Mouse (Mus musculus) hindbrain, embryonic 10.5 days (tissue): ENCODE measurements around the gene Nek7. TPM values are rescaled to one million over a fixed set of nuclear protein-coding genes. Genes with fewer than 3 reads are reported as not detected.
A peak's percentile ranks its signal among the peaks of the same experiment; 100 is the strongest.

Experiments used
- DNase-seq: peaks from one replicate; pipeline ENCODE4 v3.0.0-alpha.2; 2017; ENCODE audit warnings: low spot score
- H3K27ac ChIP-seq: fragments of 300-500 bp; sonication (generic); 2 replicates; pipeline ENCODE4 v1.5.1; 2016; ENCODE audit warnings: mild to moderate bottlenecking, moderate library complexity
- H3K27me3 ChIP-seq: fragments of 300-500 bp; sonication (generic); 2 replicates; pipeline ENCODE4 v1.6.1; 2016; ENCODE audit warnings: mild to moderate bottlenecking; ENCODE audit not compliant: poor library complexity, insufficient read depth, severe bottlenecking
- H3K36me3 ChIP-seq: fragments of 300-500 bp; sonication (generic); 2 replicates; pipeline ENCODE4 v1.6.1; 2016; ENCODE audit warnings: mild to moderate bottlenecking, moderate library complexity
- H3K4me1 ChIP-seq: fragments of 300-500 bp; sonication (generic); replicated peaks from 2 replicates; pipeline ENCODE4 v1.6.1; 2016; ENCODE audit warnings: mild to moderate bottlenecking
- H3K4me3 ChIP-seq: fragments of 300-500 bp; sonication (generic); 2 replicates; pipeline ENCODE4 v1.5.1; 2016; ENCODE audit warnings: mild to moderate bottlenecking, moderate library complexity
- H3K9me3 ChIP-seq: fragments of 300-500 bp; sonication (generic); 2 replicates; pipeline ENCODE4 v1.6.1; 2016; ENCODE audit warnings: mild to moderate bottlenecking, moderate library complexity
- WGBS: fragments of 180-500 bp; shearing (Covaris S2); methylation state at CpG from one replicate; pipeline ENCODE4 v1.1.7; 2016; 5-methylcytosine and 5-hydroxymethylcytosine counted together
- polyA plus RNA-seq: library from polyadenylated mRNA; unstranded; fragments of >200 nt; fragmentation: Nextera tagmentation; extraction: Ambion mirVana; gene quantifications from 2 replicates; pipeline ENCODE4 v1.2.1, GENCODE M21; 2016

Gene Nek7
- polyA plus RNA-seq, 1 experiment from 2014 or later = 16.9 TPM

- no peaks in the 10 kb centered on the region for H3K27me3 ChIP-seq
- H3K4me1 ChIP-seq = peaks cover 16% of the 10 kb centered on the region; the same call in 1 of the 2 replicates
- H3K9me3 ChIP-seq = no peaks in the 10 kb centered on the region
- no peaks in the 10 kb centered on the region for H3K36me3 ChIP-seq
- H3K27ac ChIP-seq = no peak overlapping the region
- H3K4me3 ChIP-seq = no peak overlapping the region
- DNase-seq = no peak
- 85% methylated on average over 4 of the region's 4 CpGs for WGBS
Measured at GRCm38 (mm10) chr1:138513982-138514381, 106.0 kb downstream of the Nek7 start.

GRCm38 (mm10) chr1:138510566-138510965 is 109.4 kb downstream of the Nek7 start:
- no peaks in the 10 kb centered on the region for H3K9me3 ChIP-seq
- no peak overlapping the region for H3K4me3 ChIP-seq
- no peak for DNase-seq
- peak overlapping the region; percentile 50; the same call in 1 of the 2 replicates for H3K27ac ChIP-seq
- H3K4me1 ChIP-seq = peaks cover 14% of the 10 kb centered on the region
- no peaks in the 10 kb centered on the region for H3K36me3 ChIP-seq
- WGBS = 81% methylated on average over 4 of the region's 4 CpGs
- no peaks in the 10 kb centered on the region for H3K27me3 ChIP-seq

DNA sequence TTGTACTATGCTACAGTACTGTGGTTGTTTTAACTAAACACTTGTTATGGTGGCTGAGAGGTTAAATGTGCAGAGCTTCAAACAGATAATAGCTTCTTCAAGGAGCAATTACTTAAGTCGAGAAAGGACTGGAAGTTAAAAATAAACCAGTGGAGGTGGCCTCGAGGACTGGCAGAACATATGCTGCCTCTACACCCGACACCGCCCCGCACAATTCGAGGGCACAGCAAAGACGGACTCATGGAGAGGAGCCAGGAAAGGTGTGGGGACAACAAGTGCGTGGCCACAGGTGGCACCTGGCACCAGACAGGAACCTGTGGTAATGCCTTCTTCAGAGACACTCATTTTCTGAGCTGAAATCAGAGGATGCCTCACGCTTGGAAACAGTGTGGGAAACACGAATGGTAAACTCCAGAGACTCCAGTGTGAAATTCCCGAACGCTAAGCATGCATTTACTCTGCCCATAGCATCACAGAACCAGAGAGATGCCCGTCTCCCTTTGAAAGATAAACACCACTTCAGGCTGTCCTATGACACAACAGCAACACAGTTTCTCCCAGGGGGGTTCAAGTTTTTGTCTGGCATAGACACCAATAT is 112.4 kb downstream of the Nek7 start:
- H3K4me1 ChIP-seq = peaks cover 27% of the 10 kb centered on the region
- WGBS = 80% methylated on average over 13 of the region's 13 CpGs
- DNase-seq = no peak
- no peaks in the 10 kb centered on the region for H3K27me3 ChIP-seq
- H3K36me3 ChIP-seq = no peaks in the 10 kb centered on the region
- H3K27ac ChIP-seq = peak overlapping the region; percentile 40; the same call in 1 of the 2 replicates
- H3K4me3 ChIP-seq = no peak overlapping the region
- no peaks in the 10 kb centered on the region for H3K9me3 ChIP-seq

DNA sequence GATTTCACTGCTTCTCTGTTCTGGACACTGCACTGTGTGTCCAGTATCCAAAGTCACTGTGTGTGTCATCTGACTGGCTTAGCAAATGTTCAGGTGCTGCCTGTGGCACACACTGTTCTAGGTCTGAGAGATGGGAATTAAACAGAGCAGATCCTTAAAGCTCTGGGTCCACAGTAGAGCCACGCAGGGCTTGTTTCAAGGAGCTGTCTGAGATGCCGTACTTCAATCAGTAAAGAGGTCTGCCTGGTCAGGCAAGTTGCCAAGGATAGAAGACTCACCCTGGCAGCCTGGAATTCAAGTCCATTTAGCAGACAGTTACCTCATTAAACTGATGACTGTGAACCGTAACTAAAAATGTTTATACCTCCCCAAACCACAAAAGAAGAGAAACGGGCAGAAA is 112.9 kb downstream of the Nek7 start:
- Histone ChIP-seq H3K9me3 (no peaks in the 10 kb centered on the region), H3K27me3 (no peaks in the 10 kb centered on the region), H3K4me3 (no peak overlapping the region), H3K27ac (peak overlapping the region; percentile 40; the same call in 1 of the 2 replicates), H3K36me3 (no peaks in the 10 kb centered on the region), H3K4me1 (peaks cover 27% of the 10 kb centered on the region)
- no peak for DNase-seq
- 72% methylated on average over 4 of the region's 4 CpGs for WGBS

- no peaks in the 10 kb centered on the region for H3K9me3 ChIP-seq
- no peaks in the 10 kb centered on the region for H3K27me3 ChIP-seq
- H3K4me1 ChIP-seq = peaks cover 42% of the 10 kb centered on the region
- WGBS = 35% methylated on average over 5 of the region's 5 CpGs
- peak overlapping the region; percentile 66 for H3K27ac ChIP-seq
- H3K4me3 ChIP-seq = no peak overlapping the region
- H3K36me3 ChIP-seq = no peaks in the 10 kb centered on the region
- DNase-seq = no peak
Measured at GRCm38 (mm10) chr1:138504228-138504627, 115.7 kb downstream of the Nek7 start.

DNA sequence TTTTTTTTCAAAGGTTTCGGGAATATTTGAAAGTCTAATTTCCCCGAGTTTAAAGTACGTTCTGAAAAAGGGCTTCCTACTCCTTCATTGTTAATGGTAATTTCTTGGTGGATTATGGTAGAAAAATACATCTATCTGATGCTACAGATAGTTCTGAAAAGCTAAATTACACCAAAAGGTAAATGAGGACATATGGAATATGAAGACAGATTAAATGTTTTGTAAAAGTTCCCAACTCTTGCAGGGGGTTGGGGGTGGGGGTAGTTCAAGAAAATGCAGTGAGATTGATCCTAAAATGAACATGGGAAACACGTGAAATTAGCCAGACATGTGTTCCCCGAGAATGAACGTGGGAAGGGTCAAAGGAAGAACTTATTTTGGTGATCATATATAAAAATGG is 119.2 kb downstream of the Nek7 start:
- Histone ChIP-seq H3K27ac (peak overlapping the region; percentile 86), H3K4me3 (no peak overlapping the region), H3K27me3 (no peaks in the 10 kb centered on the region), H3K9me3 (no peaks in the 10 kb centered on the region), H3K4me1 (peaks cover 71% of the 10 kb centered on the region), H3K36me3 (no peaks in the 10 kb centered on the region)
- DNase-seq = no peak
- WGBS = 38% methylated on average over 6 of the region's 6 CpGs

DNA sequence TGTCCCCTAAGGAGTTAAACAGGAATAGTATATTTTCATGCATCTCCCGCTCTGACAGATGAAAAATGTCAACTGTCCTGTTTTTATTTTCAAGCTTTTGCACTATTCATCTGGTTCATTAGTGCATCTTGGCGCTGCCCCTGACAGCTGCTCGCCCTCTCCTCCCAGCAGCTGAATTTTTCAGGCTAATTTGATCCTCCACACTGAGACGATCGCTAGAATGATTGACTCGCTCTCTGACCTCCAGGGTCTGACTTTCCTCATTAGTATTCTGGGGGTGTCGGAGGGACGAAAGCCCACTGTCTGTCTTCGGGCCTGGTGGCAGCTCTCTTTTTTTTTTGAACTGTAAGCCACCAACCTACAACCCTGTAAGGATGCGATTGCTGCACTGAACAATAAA is 119.8 kb downstream of the Nek7 start:
- Histone ChIP-seq H3K27me3 (no peaks in the 10 kb centered on the region), H3K4me3 (no peak overlapping the region), H3K36me3 (no peaks in the 10 kb centered on the region), H3K27ac (peak overlapping the region; percentile 86), H3K9me3 (no peaks in the 10 kb centered on the region), H3K4me1 (peaks cover 71% of the 10 kb centered on the region)
- peak; percentile 86 for DNase-seq
- WGBS = 6% methylated on average over 10 of the region's 10 CpGs

DNA sequence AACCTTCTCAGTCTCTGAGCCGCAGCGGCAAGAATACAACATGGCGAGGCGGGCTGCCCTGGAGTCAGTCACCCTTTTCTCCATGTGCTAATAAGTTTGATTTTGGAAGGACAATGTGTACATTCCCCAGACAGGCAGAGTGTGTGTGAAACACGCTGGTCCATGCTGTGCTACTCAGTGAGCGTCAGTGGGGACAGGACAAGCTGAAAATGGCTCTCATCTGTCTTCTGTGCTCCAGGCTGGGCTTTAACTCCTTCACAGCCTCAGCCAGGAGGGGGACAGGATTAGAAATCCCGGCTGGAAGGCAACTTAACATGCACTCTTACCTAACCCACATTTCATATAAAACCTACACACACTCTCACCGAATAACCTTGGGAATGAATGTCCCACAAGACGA is 120.5 kb downstream of the Nek7 start:
- no peaks in the 10 kb centered on the region for H3K36me3 ChIP-seq
- peaks cover 65% of the 10 kb centered on the region for H3K4me1 ChIP-seq
- H3K9me3 ChIP-seq = no peaks in the 10 kb centered on the region
- peak overlapping the region; percentile 3; the same call in 1 of the 2 replicates for H3K4me3 ChIP-seq
- peak; percentile 68 for DNase-seq
- H3K27me3 ChIP-seq = no peaks in the 10 kb centered on the region
- peak overlapping the region; percentile 86 for H3K27ac ChIP-seq
- 25% methylated on average over 9 of the region's 9 CpGs for WGBS

- H3K4me3 ChIP-seq = no peak overlapping the region
- no peaks in the 10 kb centered on the region for H3K9me3 ChIP-seq
- H3K27me3 ChIP-seq = no peaks in the 10 kb centered on the region
- no peak for DNase-seq
- no peak overlapping the region for H3K27ac ChIP-seq
- 88% methylated on average over 6 of the region's 6 CpGs for WGBS
- H3K36me3 ChIP-seq = no peaks in the 10 kb centered on the region
- H3K4me1 ChIP-seq = peaks cover 9% of the 10 kb centered on the region
Measured at GRCm38 (mm10) chr1:138491382-138492097, 128.4 kb downstream of the Nek7 start.

DNA sequence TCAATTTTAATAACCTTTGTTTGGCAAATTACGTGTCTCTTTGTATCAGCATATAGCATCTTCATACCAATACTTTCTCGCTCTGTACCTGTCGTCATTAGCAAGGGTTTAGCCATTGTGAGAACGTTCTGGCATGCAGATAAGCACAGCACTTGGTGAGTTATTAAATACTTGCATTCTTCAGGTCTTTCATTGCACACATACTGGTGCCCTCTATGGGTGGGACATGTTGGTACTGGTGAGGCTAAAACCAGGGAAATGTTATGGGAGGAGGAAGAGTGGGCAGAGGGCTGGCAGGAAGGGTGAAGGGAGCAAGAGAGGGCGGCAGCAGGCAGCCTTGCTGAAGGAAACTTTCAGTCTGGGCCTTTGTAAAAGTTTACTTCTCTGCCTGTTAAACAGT is 132.4 kb downstream of the Nek7 start:
- H3K27me3 ChIP-seq = no peaks in the 10 kb centered on the region
- H3K36me3 ChIP-seq = peaks cover 8% of the 10 kb centered on the region; the same call in 1 of the 2 replicates
- DNase-seq = no peak
- H3K9me3 ChIP-seq = no peaks in the 10 kb centered on the region
- no peak overlapping the region for H3K4me3 ChIP-seq
- no peak overlapping the region for H3K27ac ChIP-seq
- no peaks in the 10 kb centered on the region for H3K4me1 ChIP-seq
- 87% methylated on average over 5 of the region's 5 CpGs for WGBS

DNA sequence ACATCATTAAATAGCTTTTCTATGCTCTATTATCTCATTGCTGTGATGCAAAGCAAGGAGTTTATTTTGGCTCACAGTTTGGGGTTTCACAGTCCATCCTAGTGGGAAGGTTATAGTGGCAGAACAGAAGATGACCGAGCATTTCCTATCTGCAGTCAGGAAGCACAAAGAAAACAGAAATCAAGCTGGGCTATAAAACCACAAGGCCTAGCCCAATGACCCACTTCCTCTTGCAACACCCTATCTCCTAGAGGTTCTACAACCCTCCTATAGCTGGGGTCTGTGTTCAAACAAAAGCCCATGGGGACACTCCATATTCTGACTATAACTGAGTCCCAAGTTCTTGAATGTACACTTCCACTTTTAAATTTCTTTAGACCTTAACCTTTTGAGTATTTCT is 139.2 kb downstream of the Nek7 start:
- no peak for DNase-seq
- 95% methylated on average over 1 of the region's 1 CpGs for WGBS
- Histone ChIP-seq H3K36me3 (peaks cover 8% of the 10 kb centered on the region; the same call in 1 of the 2 replicates), H3K4me1 (no peaks in the 10 kb centered on the region), H3K9me3 (peaks cover 10% of the 10 kb centered on the region), H3K4me3 (no peak overlapping the region), H3K27ac (no peak overlapping the region), H3K27me3 (no peaks in the 10 kb centered on the region)

GRCm38 (mm10) chr1:138465352-138465751 is 154.6 kb downstream of the Nek7 start:
- Histone ChIP-seq H3K4me1 (no peaks in the 10 kb centered on the region), H3K9me3 (peaks cover 4% of the 10 kb centered on the region; the same call in 1 of the 2 replicates), H3K27me3 (no peaks in the 10 kb centered on the region), H3K36me3 (no peaks in the 10 kb centered on the region), H3K27ac (no peak overlapping the region), H3K4me3 (no peak overlapping the region)
- WGBS = 72% methylated on average over 2 of the region's 2 CpGs
- no peak for DNase-seq

DNA sequence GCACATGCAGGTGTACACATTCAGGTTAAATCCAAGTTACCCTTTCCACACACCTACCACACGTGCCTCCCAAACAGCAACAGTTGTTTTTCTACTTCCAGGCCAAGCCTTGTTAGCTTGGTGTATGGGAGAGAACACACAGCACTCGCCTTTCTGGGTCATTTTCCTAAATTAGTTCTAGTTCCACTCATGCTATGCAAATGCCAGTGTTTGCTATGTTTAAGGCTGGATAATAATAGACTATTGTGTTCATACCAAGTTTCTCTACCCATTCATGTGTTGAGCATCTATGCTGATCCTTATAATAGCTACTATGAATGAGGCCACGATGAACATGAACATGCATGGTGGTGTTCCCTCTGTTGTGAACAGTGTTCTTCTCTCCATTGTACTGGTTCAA is 158.5 kb downstream of the Nek7 start:
- no peak overlapping the region for H3K4me3 ChIP-seq
- no peaks in the 10 kb centered on the region for H3K36me3 ChIP-seq
- no peak overlapping the region for H3K27ac ChIP-seq
- 86% methylated on average over 3 of the region's 3 CpGs for WGBS
- no peaks in the 10 kb centered on the region for H3K27me3 ChIP-seq
- DNase-seq = no peak
- peaks cover 4% of the 10 kb centered on the region; the same call in 1 of the 2 replicates for H3K9me3 ChIP-seq
- peaks cover 7% of the 10 kb centered on the region; the same call in 1 of the 2 replicates for H3K4me1 ChIP-seq
